Mouse (Mus musculus): ENCODE results near the gene B4galt1.
"Not testable (repeated sequence)": the region's sequence is repeated elsewhere in the genome, so short reads cannot be mapped to it uniquely, and the experiment has no call there.

The B4galt1 gene

DNA sequence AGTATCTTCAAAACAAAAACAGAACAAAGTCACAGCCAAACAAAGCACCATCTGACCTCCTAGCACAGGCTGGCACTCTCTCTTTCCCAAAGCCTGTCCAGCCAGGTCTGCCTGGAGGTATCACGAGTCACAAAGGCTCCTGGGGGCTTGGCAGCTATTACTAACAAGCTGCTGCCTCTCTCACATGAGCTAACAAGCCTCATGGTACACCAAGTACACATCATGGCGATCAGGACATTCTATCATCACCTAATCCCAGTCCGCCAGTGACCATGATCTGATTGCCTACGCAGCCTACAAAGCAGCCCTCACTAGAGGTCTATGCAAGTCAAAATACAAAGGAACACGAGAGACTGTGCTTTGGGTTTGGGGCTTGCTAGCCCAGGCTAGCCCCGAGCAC lies 34.7 kb downstream of the B4galt1 start:
- DNase-seq (ENCODE audit: low read depth, low spot score) = no peak

DNA sequence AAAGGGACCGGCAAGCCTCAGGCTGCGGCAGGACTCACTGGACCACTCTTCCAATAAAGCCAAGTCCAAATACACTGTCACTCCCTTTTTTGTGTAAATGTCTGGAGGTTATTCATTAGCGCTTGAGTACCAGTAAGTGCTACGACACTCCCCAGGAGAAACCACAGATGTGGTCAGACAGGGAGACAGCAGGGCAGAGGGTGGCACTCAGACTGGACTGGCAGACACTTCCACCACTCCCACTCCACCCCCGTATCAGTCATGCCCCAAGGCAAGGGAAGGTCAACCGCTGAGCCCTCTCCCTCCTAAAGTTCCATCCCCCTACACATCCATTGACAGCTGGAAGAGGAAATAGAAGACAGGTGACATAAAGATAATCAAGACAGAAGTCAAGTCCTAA lies 35.4 kb downstream of the B4galt1 start:
- DNase-seq (ENCODE audit: low read depth, low spot score) = no peak

GRCm38 (mm10) chr4:40817936-40818335 lies 35.9 kb downstream of the B4galt1 start:
- DNase-seq (ENCODE audit: low read depth, low spot score) = no peak

GRCm38 (mm10) chr4:40815775-40816372 lies 37.9 kb downstream of the B4galt1 start:
- DNase-seq (ENCODE audit: low read depth, low spot score) = no peak

- no peak for DNase-seq (ENCODE audit: low read depth, low spot score)
These were observed 38.7 kb downstream of the B4galt1 start for GRCm38 (mm10) chr4:40815120-40815519.

DNA sequence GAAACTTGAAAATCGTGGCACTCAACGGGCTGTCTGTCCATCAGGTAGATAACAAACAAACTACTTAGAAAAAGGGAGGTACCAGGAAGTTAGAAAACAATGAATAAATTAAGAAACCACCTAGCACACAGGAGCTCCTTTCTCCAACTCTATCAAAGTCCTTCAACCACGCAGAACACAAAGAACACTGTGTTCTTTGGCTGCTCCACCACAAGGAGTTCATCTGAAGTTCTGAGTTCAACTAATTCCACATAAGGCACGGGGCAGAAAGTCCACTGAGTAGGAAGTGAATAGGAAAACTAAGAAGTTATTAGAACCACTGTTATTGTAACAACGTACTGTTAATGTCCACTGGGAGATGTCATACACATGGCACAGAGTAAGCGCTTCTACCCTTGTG lies 39.4 kb downstream of the B4galt1 start:
- no peak for DNase-seq (ENCODE audit: low read depth, low spot score)

GRCm38 (mm10) chr4:40812891-40813290 lies 40.9 kb downstream of the B4galt1 start:
- peak; percentile 5 for DNase-seq (ENCODE audit: low read depth, low spot score)

- no peak for DNase-seq (ENCODE audit: low read depth, low spot score)
These were observed 43.3 kb downstream of the B4galt1 start for GRCm38 (mm10) chr4:40810481-40810880.

DNA sequence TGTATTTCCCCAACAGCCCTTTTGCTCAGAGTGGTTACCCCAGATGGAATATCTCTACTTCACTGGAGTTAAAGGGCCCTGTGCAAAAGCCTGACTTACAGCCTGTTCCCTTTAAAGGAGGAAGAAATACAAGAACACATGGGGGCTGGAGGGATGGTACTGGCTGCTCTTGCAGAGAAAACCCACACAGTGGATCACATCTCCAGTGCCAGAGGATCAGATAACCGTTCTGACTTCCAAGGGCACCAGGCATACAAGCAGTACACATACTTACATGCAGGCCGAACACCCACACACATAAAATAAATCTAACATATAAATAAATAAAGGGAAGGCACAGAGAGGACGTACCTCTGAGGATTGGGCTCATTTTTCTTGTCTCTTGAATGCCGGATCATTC lies 46.4 kb downstream of the B4galt1 start:
- no peak for DNase-seq (ENCODE audit: low read depth, low spot score)

- no peak for DNase-seq (ENCODE audit: low read depth, low spot score)
These were observed 48.4 kb downstream of the B4galt1 start for GRCm38 (mm10) chr4:40805401-40805800.

DNA sequence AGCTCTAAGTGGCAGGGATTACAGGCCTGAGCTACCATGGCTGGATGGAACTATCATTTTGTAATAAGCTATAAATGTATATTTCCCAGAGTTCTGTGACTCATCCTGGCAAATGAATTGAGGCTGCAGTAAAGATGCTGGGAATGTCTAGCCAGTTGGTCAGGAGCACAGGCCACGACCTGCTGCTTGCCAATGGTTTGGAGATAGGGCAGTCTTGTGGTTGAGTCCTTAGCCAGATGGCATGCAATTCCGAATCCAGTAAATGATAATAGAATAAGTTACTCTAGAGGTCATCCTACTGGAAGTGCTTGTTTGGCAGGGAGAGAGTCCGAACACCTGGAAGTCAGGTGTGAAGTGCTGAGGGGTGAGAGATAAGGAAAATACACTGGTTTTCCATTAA lies 51.0 kb downstream of the B4galt1 start:
- DNase-seq (ENCODE audit: low read depth, low spot score) = no peak

GRCm38 (mm10) chr4:40801908-40802307 lies 51.9 kb downstream of the B4galt1 start:
- DNase-seq (ENCODE audit: low read depth, low spot score) = no peak

- DNase-seq (ENCODE audit: low read depth, low spot score) = no peak
These were observed 52.9 kb downstream of the B4galt1 start for GRCm38 (mm10) chr4:40800873-40801272.

- DNase-seq (ENCODE audit: low read depth, low spot score) = not testable (repeated sequence)
These were observed 54.8 kb downstream of the B4galt1 start for GRCm38 (mm10) chr4:40798833-40799555.

GRCm38 (mm10) chr4:40795761-40796160 lies 58.0 kb downstream of the B4galt1 start:
- DNase-seq (ENCODE audit: low read depth, low spot score) = no peak

DNA sequence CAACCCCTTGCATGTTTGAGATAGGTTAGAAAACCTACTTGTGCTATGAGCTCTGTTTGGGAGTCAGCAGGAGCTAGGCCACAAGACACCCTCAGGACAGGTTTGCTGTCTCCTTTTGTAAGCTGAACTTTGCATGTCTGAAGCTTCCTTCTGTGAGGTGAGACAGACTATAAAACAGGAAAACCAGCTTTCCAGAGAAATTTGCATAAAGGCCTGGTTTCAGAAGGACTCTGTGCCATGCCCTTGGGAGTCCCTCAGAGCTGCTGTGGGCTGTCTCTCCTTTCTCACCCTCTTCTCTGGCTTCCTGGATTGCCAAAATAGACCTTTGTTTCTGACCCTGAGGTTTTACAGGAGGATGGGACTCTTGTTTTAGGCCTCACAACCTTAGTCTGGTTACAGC lies 59.5 kb downstream of the B4galt1 start:
- no peak for DNase-seq (ENCODE audit: low read depth, low spot score)

- DNase-seq (ENCODE audit: low read depth, low spot score) = no peak
These were observed 62.6 kb downstream of the B4galt1 start for GRCm38 (mm10) chr4:40791176-40791575.

DNA sequence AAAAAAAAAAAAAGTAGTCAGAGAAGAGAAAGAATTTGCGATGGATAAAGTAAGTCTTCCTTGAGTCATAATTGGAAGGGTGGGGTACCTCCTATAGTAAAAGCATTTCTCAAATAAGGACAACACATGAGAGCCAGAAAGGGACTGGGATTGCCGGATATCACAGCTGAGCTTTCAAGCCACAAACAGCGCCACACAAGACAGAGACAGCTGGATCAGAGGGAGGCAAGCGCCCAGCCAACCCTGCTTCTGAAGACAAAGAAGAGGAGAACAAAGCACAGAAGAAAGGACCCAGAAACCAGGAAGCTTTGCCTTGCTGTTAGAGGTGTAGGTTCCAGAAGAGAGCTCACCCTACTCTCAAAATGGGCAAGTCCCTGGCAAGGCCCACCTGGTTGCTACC lies 67.2 kb downstream of the B4galt1 start:
- no peak for DNase-seq (ENCODE audit: low read depth, low spot score)

DNA sequence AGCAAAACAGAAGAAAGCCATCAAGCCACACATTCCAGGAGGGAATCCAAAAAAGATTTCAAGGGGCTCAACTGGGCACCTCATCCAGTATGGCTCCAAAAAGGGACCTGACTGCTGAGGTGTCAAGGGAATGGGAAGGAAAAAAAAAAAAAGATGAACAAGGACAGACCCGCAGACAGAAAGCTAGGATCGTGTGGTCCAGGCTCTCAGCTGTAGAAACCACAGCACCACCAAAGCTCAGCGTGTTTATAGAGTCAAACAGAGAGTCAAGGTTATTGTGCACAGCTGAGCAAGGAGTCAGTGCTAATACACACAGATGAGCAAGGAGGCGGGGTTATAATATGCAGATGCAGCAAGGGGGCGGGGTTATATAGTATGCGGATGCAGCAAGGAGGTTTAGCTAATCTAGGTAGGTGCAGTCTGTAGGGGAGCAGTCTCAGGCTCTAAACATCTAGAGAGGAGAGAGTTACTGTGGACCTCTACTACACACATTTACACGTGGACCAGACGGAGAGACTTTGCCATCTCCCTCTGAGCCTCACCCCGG lies 68.1 kb downstream of the B4galt1 start:
- DNase-seq (ENCODE audit: low read depth, low spot score) = no peak

DNA sequence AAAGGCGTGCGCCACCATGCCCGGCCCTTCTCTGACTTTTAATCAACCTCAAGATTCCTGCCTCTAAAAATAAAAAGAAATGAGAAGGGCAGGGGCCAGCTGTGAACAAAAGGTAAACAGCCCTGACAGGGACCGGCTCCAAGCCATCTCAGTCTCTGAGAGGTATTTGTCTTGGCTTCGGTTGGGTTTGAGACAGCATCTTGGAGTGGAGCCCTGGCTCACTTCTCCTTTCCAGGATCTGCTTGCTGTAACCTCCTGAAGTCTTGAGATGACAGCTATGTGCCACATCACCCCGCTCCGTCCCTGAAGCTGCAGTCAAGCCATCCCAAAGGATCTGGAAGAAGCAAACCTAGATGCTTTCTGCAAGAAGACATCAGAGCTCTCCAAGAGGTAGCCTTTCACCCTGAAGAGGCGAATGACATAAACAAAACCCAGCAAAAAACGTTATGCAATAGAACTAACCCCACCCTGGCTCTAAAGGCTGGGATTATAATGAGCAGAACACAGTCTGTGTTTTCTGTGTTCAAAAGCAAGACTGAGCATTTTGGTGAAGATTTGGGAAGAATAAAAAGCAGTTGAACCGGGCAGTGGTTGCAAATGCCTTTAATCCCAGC lies 69.1 kb downstream of the B4galt1 start:
- DNase-seq (ENCODE audit: low read depth, low spot score) = no peak

DNA sequence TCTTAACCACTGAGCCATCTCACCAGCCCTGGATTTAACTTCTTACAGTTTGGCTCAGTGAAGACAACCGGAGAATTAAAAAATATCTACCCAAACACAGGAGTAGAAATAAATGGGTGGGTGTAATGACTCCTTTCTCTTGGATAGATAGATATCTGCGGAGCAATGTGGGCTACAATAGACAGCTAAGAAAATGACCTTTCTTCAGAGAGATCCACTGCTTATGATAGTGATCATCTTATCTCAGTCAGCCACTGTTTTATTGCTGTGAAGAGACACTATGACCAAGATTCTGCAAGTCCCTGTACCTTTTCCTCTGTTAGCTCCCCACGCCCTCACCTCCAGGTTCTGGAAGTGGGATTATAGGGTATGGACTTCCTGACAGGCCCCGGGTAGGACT lies 70.8 kb downstream of the B4galt1 start:
- no peak for DNase-seq (ENCODE audit: low read depth, low spot score)

GRCm38 (mm10) chr4:40781797-40782495 lies 71.9 kb downstream of the B4galt1 start:
- DNase-seq (ENCODE audit: low read depth, low spot score) = no peak
